Mouse (Mus musculus): ENCODE data around the gene Tmem170.

Gene Tmem170

GRCm38 (mm10) chr8:111876355-111876948 lies at the start of gene Tmem170:
Tmem170 (minus strand) TSS chr8:111876750.
- DNase-seq (ENCODE audit: low spot score in 2 of 2): peak; percentile 97

GRCm38 (mm10) chr8:111924976-111925375 lies 48.4 kb upstream of the Tmem170 start:
- no peak for DNase-seq (ENCODE audit: low spot score in 2 of 2)

DNA sequence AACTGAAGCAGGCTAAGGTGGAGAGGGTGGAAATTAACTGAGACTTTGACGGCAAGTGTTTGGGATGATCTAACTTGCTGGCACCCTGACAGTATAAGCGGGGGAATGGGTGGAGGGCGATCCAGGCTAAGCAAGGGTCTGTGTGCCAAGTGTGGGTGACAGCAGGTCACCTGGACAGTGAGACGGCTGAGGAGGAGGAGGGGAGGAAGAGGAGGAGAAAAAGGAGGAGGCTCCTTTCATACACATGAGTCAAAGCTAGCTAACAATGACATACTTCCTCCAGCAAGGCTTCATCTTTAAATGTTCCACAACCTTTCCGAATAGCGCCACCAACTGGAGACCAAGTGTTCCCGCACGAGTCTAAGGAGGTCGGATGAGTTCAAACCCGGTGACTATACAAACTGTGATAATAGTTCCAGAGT lies 46.8 kb upstream of the Tmem170 start:
- peak; percentile 31 to 43 for DNase-seq (ENCODE audit: low spot score in 2 of 2)

DNA sequence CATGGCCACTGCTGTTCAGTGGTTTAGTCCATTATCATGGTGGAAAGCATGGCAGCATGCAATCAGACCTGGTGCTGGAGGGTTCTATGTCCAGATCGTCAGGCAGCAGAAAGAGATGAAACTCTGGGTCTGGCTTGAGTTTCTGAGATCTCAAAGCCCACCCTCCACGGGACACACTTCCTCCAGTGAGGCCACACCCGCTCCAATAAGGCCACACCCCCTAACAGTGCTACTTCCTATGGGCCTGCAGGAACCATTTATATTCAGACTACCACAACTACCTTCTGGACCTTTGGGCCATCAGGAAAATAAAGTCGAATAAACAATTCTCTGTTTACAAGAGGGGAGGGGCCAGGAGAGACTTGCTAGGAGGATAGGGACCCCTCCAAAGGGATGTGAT lies 44.4 kb upstream of the Tmem170 start:
- no peak for DNase-seq (ENCODE audit: low spot score in 2 of 2)

DNA sequence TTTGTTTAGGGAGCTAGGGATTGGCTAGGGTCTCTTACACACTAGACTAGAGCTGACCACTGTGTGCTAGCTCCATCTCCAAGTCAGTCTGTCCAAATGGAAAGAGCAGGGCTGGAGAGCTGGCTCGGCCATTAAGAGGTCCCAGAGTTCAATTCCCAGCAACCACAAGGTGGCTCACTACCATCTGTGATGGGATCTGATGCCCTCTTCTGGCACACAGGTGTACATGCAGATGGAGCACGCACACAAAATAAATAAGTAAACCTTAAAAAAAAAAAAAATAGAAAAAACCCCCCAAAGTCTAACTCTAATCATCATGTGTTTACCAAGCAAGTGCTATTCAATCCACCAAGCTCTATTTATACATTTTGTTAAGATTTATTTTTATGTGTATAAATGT lies 43.1 kb upstream of the Tmem170 start:
- no peak for DNase-seq (ENCODE audit: low spot score in 2 of 2)

GRCm38 (mm10) chr8:111912860-111913432 lies 36.4 kb upstream of the Tmem170 start:
- DNase-seq (ENCODE audit: low spot score in 2 of 2): no peak

DNA sequence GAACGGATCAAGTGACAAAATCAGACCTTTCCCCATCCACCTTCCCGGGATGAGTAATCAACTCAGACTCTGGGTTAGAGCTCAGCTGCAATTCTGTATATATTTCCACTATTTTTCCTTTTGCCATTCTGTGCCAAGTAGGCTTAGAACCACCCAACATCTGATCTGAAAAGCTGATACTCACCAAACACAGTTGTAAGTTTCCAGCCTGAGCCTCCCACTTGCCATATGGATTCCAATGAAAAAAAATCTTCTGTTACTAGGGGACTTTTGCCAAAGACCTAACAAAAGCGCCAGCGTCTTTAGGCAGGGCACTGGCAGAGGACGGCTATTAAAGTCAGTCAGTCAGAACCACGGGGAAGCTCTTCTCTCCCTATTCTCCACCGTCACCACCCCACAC lies 35.0 kb upstream of the Tmem170 start:
- DNase-seq (ENCODE audit: low spot score in 2 of 2): no peak

DNA sequence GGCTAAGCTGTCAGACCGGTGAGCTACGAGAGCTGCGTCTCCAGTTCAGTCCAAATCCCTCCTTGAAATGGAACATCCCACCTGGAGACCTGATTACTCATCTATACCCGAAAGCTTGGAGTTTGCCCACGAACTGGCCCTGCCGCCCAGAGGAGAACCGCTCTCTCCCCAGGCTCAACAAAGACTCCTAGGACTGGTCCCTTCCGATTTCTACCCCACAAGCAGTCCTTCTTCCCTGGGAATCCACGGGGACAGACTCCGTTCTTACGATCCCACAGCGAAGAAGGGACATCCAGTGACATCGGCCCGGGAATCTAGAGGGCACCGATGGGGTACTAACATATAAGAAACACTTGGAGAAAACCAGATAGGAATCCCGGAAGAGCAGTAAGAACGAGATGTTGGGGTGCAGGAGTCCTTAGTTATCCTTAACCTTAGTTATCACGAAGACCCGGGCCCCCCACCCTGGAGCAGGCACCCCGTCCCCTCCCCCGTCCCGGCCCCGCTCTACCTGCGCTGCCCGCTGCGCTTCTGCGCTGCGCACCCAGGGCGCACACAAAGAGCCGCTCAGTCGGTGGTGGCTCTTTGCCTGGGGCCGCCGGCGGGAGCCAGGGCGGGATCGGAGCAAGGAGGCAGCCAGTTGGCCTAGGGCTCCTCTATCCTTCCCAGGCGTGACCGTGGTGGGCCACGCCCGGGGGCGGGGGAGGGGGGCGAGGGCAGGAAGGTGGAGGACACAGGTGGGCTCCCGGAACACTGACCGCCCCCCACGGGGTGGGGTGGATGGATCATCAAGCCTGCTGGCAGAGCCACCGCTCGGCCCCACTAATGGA lies 33.3 kb upstream of the Tmem170 start, which contains the start of gene Chst5:
TSS of gene Chst5 (minus strand) at position 827 of the 830 bp plus-strand sequence.
- no peak for DNase-seq (ENCODE audit: low spot score in 2 of 2)

DNA sequence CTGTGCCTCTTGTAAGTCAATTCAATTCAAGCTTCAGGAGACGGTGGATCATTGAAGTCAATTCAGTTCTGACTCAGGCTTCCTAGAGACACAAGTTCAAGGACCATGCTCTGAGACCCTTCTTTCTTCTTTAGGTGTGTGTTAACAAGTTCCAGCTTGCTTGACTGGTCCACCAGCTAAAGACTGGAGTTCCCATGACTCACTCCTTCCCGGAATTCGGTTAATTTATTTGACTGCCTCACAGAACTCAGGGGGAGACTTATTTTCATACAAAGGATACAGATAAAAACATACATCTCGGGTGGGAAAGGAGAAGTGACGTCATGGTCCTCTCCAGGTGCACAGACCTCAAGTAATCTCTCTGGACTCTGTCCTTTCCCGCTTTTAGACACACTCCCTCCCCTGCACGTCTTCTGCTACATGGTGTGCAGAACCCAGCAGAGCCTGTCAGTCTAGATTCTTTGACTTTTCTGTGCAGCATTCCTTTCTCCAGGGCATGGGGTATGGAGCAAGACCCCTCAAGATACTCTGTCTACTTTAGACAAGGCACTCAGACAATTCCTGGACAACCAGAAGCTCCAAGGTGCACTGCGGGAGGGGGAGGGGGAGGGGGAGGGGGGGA lies 29.1 kb upstream of the Tmem170 start:
- DNase-seq (ENCODE audit: low spot score in 2 of 2): no peak

DNA sequence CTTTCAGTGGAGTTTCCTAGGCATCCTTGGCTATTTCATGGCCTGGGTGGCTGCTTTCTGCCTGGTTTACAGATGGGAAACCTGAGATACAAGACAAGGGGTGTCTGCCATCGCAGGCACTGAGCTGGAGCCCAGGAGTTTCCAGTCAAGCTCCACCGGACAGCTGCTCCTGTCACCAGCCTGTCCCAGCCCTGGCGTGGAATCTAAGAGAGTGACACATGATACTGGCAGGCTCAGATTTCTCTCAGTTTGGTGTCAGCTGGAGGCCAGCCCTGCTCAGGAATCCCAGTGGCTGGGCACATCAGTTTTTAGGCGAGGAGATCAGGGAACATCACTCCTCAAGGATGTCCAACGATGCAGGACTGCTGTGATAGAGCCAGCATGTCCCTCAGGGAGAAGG lies 25.5 kb upstream of the Tmem170 start:
- DNase-seq (ENCODE audit: low spot score in 2 of 2): no peak

DNA sequence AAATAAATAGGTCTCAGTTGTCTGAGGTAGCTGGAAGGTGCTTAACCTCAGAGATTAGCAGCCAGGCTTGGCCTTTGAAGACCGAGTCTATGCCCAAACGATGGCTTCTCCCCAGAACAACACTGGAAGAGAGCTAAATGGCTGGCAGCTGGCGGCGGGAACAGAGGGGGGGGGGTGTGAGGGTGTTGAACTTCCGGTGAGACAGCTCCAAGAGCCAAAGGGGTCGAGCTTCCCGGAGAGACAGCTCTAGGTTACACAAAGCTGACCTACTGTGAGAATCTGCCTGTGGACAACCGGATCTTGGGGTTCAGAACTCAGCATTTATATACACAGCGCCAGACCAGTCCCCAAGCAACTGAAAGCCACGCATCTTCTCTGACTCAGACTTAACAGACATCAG lies 22.0 kb upstream of the Tmem170 start:
- DNase-seq (ENCODE audit: low spot score in 2 of 2): no peak

DNA sequence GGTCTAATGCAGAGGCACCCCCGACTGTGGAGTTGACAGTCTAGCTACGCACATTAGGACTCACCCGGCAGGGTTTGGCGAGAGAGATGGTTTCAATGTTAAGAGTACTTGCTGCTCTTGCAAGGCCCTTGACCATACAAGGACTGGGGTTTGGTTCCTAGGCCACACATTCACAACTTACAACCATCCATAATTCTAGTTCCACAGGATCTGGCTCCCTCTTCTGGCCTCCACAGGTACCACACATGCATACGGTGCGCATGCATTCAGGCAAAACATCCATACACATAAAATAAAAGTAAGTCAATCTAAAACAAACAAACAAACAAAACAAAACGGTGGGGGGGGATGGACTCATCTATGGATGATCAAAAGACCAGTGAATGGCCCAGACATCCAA lies 18.4 kb upstream of the Tmem170 start:
- DNase-seq (ENCODE audit: low spot score in 2 of 2): no peak

- no peak for DNase-seq (ENCODE audit: low spot score in 2 of 2)
These were observed 16.1 kb upstream of the Tmem170 start for GRCm38 (mm10) chr8:111892615-111893014.

- no peak for DNase-seq (ENCODE audit: low spot score in 2 of 2)
These were observed 15.4 kb upstream of the Tmem170 start for GRCm38 (mm10) chr8:111891983-111892382.

GRCm38 (mm10) chr8:111890911-111891303 lies 14.4 kb upstream of the Tmem170 start:
- no peak for DNase-seq (ENCODE audit: low spot score in 2 of 2)

DNA sequence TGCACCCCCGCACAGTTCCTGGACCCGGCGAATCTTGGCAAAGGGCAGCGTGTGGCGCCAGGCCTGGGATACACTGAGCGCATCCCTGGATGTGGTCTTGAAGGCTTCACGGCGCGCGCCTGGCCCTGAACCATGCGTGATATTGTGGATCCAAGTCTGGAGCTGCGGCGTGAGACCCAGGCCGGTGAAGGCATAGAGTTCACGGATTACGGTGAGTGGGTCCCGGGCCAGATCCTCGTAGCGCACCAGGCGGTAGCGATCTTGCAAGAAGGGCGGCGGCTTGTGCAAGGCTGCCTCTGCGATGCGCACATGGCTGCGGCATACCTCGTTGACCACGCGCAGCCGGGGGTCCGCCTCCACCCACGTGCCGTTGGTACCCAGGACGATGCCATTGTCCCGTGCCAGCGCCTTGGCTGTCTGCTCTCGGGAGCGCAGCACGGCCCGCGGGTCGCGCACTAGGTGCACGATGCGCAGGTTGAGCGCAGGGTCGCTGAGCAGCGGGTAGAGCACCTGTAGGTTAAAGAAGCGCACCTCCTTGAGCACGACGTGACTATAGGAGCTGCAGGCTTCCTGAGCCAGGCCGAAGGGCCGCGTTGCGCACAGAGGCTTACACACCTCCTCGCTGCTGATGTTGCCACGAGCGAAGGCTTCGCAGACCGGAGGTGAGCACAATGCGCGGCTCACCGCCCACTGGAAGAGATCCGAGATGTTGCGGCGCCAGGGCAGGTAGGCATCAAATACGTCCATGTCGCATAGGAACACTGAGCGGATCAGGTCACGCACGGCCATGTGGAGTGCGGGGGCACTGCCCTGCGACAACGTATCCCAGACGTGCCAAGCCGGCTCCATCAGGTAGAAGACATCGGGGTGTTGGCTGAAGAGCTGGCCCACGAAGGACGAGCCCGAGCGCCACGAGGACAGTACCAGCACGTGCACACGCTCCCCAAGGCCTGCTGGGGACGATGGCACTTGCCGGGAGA lies 13.7 kb upstream of the Tmem170 start:
- DNase-seq (ENCODE audit: low spot score in 2 of 2): no peak

DNA sequence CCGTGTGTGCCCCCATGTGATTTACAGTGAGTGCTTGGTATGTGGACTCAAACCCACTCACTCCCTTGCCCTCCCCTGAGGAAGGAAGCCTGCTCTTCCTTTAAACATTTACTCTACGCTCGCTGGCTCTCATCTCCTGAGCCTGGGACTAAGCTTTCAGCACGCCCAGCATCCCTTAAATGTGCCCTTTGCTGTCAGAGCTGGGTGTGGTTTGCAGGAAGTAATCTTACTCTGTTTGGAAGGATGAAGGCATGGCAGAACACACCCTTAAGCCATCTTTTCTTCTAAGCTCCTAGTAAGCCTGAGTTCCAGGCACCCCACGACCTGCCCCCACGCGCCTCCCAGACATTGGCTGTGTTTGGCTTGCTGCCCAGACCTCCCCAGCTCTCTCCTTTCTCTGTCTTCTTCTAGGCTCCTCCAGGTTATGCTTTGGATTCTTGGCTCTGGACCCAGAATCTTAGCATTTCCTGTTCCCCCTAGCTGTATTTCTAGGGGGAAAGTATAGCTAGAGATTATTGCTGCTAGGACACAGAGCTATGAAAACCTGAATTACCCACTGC lies 11.6 kb upstream of the Tmem170 start:
- DNase-seq (ENCODE audit: low spot score in 2 of 2): no peak

DNA sequence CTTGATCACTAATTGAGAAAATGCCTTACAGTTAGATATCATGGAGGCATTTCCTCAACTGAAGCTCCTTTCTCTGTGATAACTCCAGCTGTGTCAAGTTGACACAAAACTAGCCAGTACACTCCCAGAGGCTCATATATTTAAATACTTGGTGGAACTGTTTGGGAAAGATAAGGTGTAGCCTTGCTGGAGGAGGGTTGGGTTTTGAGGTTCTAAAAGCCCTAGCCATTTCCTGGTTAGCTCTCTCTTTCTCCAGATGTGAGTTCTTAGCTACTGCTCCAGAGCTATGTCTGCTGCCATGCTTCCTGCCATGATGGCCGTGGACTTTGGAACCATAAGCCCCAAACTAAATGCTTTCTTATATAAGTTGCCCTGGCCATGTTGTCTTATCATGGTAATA lies 10.9 kb upstream of the Tmem170 start:
- no peak for DNase-seq (ENCODE audit: low spot score in 2 of 2)

- no peak for DNase-seq (ENCODE audit: low spot score in 2 of 2)
These were observed 7.1 kb upstream of the Tmem170 start for GRCm38 (mm10) chr8:111883615-111884014.

GRCm38 (mm10) chr8:111881591-111881990 lies 5.0 kb upstream of the Tmem170 start:
- peak in 1 of 2 experiments; percentile 34 for DNase-seq (ENCODE audit: low spot score in 2 of 2)

GRCm38 (mm10) chr8:111877711-111878110 lies 1.2 kb upstream of the Tmem170 start:
- no peak for DNase-seq (ENCODE audit: low spot score in 2 of 2)
